Mouse (Mus musculus) C2C12 (cell line): ENCODE data around the gene Fstl5. TPM values are rescaled to one million over a fixed set of nuclear protein-coding genes. Genes with fewer than 3 reads are reported as not detected.

Experiments used
- H3K27me3 ChIP-seq: one replicate; pipeline ENCODE4 v1.6.1; 2011; ENCODE audit not compliant: control insufficient read depth, insufficient read depth, insufficient read length
- H3K36me3 ChIP-seq: one replicate; pipeline ENCODE4 v1.6.1; 2011; ENCODE audit not compliant: control insufficient read depth, insufficient read depth
- H3K4me3 ChIP-seq: one replicate; pipeline ENCODE4 v1.5.1; 2011; ENCODE audit warnings: mild to moderate bottlenecking, control low read depth; ENCODE audit not compliant: poor library complexity, insufficient read depth, severe bottlenecking
- H3K79me2 ChIP-seq: one replicate; pipeline ENCODE4 v1.6.1; 2011; ENCODE audit not compliant: control insufficient read depth, insufficient read depth
- H3K79me3 ChIP-seq: one replicate; pipeline ENCODE4 v1.6.1; 2011; ENCODE audit warnings: low read depth, control low read depth
- H3ac ChIP-seq: one replicate; pipeline ENCODE3; 2011; ENCODE audit warnings: low read depth; ENCODE audit not compliant: control insufficient read depth, insufficient read length
- CEBPB ChIP-seq: IDR thresholded peaks from one replicate; pipeline ENCODE4 v1.6.1; 2011; ENCODE audit warnings: low read depth, mild to moderate bottlenecking, control low read depth, moderate library complexity
- CTCF ChIP-seq: IDR thresholded peaks from one replicate; pipeline ENCODE4 v1.5.1; 2011; ENCODE audit not compliant: control insufficient read depth, insufficient read depth, insufficient read length
- FOSL1 ChIP-seq: IDR thresholded peaks from one replicate; pipeline ENCODE4 v1.8.0; 2011; ENCODE audit warnings: mild to moderate bottlenecking, low read length; ENCODE audit not compliant: poor library complexity, insufficient read depth, severe bottlenecking
- MAX ChIP-seq: IDR thresholded peaks from one replicate; pipeline ENCODE4 v1.6.1; 2011; ENCODE audit warnings: mild to moderate bottlenecking, control low read depth
- MYOD1 ChIP-seq: IDR thresholded peaks from one replicate; pipeline ENCODE4 v1.6.1; 2011; ENCODE audit warnings: low read depth; ENCODE audit not compliant: control insufficient read depth, insufficient read length
- MYOG ChIP-seq: IDR thresholded peaks from one replicate; pipeline ENCODE4 v1.6.1; 2011; ENCODE audit not compliant: control insufficient read depth, insufficient read length; ENCODE audit errors: extremely low read depth
- USF1 ChIP-seq: IDR thresholded peaks from one replicate; pipeline ENCODE4 v1.6.1; 2011; ENCODE audit warnings: low read depth, mild to moderate bottlenecking, control low read depth, moderate library complexity
- polyA plus RNA-seq: library from polyadenylated mRNA; unstranded; fragments of >200 nt; fragmentation: generic; extraction: Trizol; gene quantifications from one replicate; pipeline ENCODE4 v1.2.1, GENCODE M21; 2012; ENCODE audit warnings: missing spikeins

The Fstl5 gene
- polyA plus RNA-seq, 1 experiment, result not detected

DNA sequence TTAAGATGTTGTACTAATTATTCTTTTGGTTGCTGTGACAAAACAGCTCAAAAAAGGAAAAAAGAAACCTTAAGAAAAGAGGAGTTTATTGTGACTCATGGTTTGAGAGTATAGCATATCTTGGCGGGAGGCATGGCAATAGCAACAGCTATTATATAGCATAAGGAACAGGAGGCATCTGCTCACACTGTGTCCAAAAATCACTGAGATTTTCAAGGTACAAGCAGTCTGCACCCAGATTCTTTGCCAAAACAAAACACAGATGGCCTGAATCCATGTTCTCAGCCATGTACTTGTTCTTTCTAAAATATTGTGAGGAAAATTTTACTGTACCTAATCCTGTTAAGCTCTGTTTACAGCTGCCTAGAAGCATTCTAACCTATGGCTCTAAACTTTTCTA is 66.4 kb downstream of the Fstl5 start:
- H3K79me2 ChIP-seq, result no peaks in the 10 kb centered on the region
- H3K36me3 ChIP-seq, result no peaks in the 10 kb centered on the region
- no peak for TF ChIP-seq USF1
- TF ChIP-seq FOSL1, result no peak
- TF ChIP-seq MYOG, result no peak
- TF ChIP-seq CEBPB, result no peak
- TF ChIP-seq MYOD1, result no peak
- TF ChIP-seq MAX, result no peak
- TF ChIP-seq CTCF, result no peak
- no peaks in the 10 kb centered on the region for H3K27me3 ChIP-seq
- no peak overlapping the region for H3ac ChIP-seq
- H3K79me3 ChIP-seq, result no peaks in the 10 kb centered on the region
- no peak overlapping the region for H3K4me3 ChIP-seq

DNA sequence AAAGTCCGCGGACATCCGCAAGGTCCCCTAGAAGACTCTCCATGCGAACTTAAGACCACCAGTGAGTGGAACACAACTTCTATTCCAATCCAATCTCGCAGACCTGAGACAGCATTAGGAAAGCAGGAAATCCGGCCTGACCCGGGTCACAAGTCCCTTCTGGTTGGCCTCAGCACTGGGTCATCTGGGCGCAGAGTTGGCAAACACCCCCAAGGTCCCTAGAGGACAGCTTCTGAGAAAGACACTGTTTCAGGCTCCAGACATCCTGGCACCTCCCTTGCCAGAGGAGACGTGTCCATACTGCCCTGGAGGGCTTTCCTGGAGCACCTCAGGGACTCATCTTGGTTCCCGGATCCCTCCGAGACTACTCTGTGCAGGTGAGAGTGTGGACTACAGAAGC is 73.8 kb downstream of the Fstl5 start:
- Histone ChIP-seq H3K79me2 (no peaks in the 10 kb centered on the region), H3K27me3 (no peaks in the 10 kb centered on the region), H3K4me3 (no peak overlapping the region), H3K79me3 (no peaks in the 10 kb centered on the region), H3ac (no peak overlapping the region), H3K36me3 (no peaks in the 10 kb centered on the region)
- TF ChIP-seq MAX, result no peak
- TF ChIP-seq FOSL1, result no peak
- TF ChIP-seq MYOD1, result no peak
- no peak for TF ChIP-seq MYOG
- no peak for TF ChIP-seq CEBPB
- TF ChIP-seq USF1, result no peak
- no peak for TF ChIP-seq CTCF

- no peak for TF ChIP-seq CTCF
- no peak for TF ChIP-seq MYOD1
- no peak for TF ChIP-seq USF1
- TF ChIP-seq MAX, result no peak
- TF ChIP-seq CEBPB, result no peak
- TF ChIP-seq FOSL1, result no peak
- TF ChIP-seq MYOG, result no peak
- H3K79me2 ChIP-seq, result no peaks in the 10 kb centered on the region
- H3ac ChIP-seq, result no peak overlapping the region
- no peak overlapping the region for H3K4me3 ChIP-seq
- no peaks in the 10 kb centered on the region for H3K36me3 ChIP-seq
- no peaks in the 10 kb centered on the region for H3K27me3 ChIP-seq
- H3K79me3 ChIP-seq, result no peaks in the 10 kb centered on the region
Measured at GRCm38 (mm10) chr3:76238834-76239233, 164.8 kb downstream of the Fstl5 start.

DNA sequence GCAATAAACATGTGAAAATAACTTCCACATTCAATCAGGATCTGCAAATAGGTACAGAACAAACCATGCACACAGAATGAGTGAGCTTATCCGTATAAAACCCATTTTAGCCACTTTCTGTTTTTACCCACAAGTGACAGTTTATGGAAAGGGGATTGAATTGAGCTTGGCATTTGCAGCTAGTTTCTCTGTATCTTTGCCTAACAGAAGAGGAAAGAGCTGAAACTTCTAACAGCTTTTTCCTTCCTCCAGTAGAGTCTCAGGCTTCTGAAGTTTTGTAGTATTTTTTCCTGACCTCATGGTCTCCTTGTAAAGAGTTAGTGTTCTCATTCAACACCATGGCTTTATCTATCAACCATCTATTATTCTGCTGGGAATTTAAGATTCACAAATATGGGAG is 177.3 kb downstream of the Fstl5 start:
- no peaks in the 10 kb centered on the region for H3K79me2 ChIP-seq
- H3K27me3 ChIP-seq, result no peaks in the 10 kb centered on the region
- no peaks in the 10 kb centered on the region for H3K36me3 ChIP-seq
- no peak overlapping the region for H3K4me3 ChIP-seq
- no peak for TF ChIP-seq CTCF
- TF ChIP-seq CEBPB, result no peak
- TF ChIP-seq MYOG, result no peak
- no peak for TF ChIP-seq FOSL1
- H3ac ChIP-seq, result no peak overlapping the region
- H3K79me3 ChIP-seq, result no peaks in the 10 kb centered on the region

DNA sequence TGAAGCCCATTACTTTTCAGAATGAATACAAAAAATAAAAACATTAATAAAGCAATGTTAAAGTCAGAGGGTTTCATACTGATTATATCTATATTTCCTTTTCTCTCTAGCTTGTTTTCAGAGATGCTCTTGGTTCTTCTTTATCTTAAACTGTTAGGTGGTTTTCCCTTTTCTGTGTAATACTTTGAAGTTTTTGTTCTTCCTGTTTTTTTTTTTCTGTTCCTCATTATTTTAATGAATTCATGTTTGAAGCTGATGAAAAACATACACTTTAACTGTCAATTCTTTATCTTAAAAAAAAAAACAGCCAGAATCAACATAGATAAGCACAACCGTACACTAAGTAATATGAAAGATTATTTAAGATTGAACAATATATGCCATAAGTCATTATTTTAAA is 218.9 kb downstream of the Fstl5 start:
- Histone ChIP-seq H3ac (no peak overlapping the region), H3K36me3 (no peaks in the 10 kb centered on the region), H3K79me2 (no peaks in the 10 kb centered on the region), H3K4me3 (no peak overlapping the region), H3K27me3 (no peaks in the 10 kb centered on the region), H3K79me3 (no peaks in the 10 kb centered on the region)
- no peak for TF ChIP-seq MYOD1
- no peak for TF ChIP-seq MAX
- no peak for TF ChIP-seq USF1
- TF ChIP-seq CTCF, result no peak
- no peak for TF ChIP-seq FOSL1
- no peak for TF ChIP-seq CEBPB
- no peak for TF ChIP-seq MYOG

DNA sequence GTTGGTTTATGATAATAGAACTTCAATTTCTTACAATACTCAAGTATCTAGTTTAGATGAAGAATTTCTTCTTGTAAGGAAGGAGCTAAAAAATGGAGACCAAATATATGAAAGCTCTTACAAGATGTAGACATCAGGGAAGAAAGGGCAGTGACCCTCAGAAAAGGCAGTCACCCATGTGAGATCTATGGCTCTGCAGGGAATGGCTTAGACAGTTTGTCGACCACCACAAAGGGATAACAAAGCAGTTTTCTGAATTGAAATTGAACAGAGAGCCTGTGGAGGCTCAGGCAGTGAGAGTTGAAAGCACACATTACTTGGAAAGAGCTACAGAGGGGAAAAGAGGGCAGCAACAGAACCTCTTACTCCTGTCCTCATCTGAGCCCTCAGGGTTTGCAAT is 220.3 kb downstream of the Fstl5 start:
- H3K79me2 ChIP-seq, result no peaks in the 10 kb centered on the region
- H3ac ChIP-seq, result no peak overlapping the region
- no peaks in the 10 kb centered on the region for H3K36me3 ChIP-seq
- no peaks in the 10 kb centered on the region for H3K27me3 ChIP-seq
- H3K4me3 ChIP-seq, result no peak overlapping the region
- no peak for TF ChIP-seq CEBPB
- no peak for TF ChIP-seq MYOG
- no peak for TF ChIP-seq MYOD1
- TF ChIP-seq USF1, result no peak
- TF ChIP-seq CTCF, result no peak
- no peak for TF ChIP-seq MAX
- no peak for TF ChIP-seq FOSL1
- no peaks in the 10 kb centered on the region for H3K79me3 ChIP-seq
